Mouse (Mus musculus): Measurements from ENCODE around the gene Cfap100.

Cfap100 gene

GRCm38 (mm10) chr6:90428380-90428974, at the start of gene Cfap100:
Cfap100 (minus strand) TSS chr6:90428797.
- peak; percentile 13 to 49 for DNase-seq (ENCODE audit: low spot score in 2 of 2)

GRCm38 (mm10) chr6:90476941-90477518, 48.4 kb upstream of the Cfap100 start:
- no peak for DNase-seq (ENCODE audit: low spot score in 2 of 2)

DNA sequence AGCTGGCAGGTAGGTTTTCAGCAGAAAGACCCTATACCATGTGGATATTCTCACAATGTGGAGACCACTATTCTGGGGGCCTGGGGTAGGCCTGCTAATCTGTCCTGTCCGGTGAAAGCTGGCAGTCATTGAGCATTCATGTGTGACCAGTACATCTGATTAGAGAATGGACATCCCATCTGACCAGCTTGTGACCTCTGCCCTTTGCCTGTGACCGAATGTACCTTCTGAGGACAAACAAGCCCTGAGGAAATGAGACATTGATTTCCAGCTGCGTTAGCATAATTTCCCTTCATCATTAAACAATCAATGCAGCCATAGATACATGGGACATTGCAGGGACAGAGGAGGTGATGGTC, 47.2 kb upstream of the Cfap100 start:
- DNase-seq (ENCODE audit: low spot score in 2 of 2): no peak

DNA sequence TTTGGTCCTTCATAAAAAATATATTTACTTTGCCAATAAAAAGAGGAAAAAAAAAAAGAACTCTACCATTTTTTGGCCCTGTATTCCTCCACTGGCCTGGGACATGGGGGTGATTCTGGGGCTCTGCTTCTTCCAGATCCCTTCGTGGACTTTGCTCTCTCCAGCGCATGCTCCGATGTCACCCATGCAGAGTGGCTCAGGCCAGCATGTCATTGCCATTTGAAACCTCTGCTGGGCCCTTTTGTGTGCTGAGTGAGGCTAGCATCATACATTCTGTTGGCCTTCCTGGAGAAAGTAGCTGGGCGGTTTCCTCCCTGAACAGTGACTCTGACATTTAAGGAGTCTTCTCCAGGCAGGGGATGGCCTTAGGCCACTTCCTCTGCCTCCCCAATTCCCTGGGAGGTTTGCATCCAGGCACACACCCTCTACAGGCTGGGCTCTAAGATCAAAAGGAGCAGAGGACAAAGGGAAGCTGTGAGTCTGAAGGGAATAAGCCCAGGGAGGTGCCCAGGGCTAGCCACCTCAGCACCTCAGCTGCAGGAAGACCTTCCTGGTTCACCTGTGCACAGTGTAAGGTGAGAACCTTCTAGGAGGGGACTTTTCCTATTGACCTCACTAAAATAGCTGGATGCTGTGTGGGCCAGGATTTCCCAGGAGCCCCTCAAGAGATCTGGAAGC, 46.7 kb upstream of the Cfap100 start:
- DNase-seq (ENCODE audit: low spot score in 2 of 2): no peak

DNA sequence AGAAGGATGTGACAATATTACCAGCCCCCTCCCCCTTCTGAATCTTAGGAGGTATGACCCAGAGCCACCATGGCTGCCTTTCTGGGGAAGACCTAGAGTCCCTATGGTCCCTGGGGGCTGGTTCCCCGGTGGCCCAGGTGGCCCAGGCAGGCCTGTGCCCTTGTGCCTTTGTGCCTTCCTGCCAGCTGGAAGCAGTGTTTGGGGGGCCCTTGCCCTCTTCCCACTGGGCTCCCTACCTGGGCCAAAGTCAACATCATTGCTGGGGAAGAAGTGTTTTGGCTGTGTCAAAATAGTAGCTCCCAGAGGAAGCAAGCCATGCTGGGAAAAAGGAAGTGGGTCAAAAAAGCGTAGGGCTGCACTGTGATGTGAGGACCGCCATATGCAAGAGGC, 45.8 kb upstream of the Cfap100 start:
- no peak for DNase-seq (ENCODE audit: low spot score in 2 of 2)

GRCm38 (mm10) chr6:90473630-90474360, 45.2 kb upstream of the Cfap100 start:
- DNase-seq (ENCODE audit: low spot score in 2 of 2): no peak

DNA sequence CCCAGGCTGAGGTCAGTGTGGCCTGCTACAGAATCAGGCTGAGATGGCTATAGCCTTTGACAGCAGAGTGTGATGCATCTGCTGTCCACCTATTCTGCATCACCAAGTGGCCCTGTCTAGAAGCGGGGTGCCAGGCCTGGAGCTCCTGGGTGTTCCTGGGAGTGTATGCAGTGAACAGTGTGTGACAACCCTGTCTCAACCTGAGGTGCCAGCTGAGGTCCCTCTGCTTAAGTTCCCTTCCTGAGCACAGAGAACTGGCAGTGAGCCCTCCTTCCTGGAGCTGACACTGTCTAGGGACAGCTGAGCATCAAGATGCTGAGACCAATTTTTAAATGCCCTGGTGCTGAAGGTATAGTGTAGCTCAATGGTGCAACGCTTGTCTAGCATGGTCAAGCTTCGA, 44.1 kb upstream of the Cfap100 start:
- no peak for DNase-seq (ENCODE audit: low spot score in 2 of 2)

GRCm38 (mm10) chr6:90472079-90472478, 43.5 kb upstream of the Cfap100 start:
- DNase-seq (ENCODE audit: low spot score in 2 of 2): no peak

DNA sequence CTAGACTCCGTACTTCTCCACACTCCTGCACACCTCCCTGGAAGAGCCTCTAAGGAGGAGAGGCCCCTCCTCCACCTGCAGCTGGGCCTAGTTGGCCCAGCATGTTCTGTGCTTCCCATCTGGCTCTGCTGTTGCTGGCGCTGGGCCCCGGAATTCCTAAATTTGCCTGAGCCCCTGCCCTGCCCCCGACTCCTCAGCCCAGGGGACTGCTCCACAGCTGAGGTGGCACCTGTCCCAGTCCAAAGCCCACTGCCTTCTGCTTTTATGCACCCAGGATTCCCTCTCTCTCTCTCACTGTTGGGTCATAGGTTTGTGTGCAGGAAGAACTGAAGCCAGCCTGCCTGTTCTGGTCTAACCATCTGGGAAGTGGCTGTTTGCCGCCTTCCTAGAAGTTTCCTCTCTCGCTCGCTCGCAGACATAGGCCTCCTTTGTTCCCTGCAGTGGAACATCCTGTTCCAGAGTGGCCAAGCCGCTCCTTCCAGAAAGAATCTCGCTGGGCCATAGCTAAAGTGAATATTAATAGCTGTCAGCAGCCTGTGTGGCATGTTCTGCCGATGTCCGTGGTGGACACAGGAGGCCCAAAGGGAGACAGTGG, 42.4 kb upstream of the Cfap100 start:
- DNase-seq (ENCODE audit: low spot score in 2 of 2): no peak

DNA sequence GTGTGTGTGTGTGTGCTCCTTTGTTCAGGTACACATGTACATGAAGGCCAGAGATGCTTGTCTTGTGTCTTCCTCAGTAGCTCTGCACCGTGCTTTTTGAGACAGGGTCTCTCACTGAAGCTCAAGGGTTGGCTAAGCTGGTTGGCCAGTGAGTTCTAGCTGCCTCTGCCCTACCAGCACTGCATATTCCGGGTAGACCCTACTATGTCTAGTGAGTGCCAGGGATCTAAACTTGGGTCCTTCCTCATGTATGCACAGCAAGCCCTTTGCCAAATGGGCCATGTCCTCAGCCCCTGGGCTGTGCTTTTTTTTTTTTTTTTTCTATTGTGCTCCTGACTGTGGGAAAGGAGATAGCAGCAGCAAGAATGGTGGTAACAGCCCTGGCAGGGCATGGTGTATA, 41.7 kb upstream of the Cfap100 start:
- DNase-seq (ENCODE audit: low spot score in 2 of 2): no peak

DNA sequence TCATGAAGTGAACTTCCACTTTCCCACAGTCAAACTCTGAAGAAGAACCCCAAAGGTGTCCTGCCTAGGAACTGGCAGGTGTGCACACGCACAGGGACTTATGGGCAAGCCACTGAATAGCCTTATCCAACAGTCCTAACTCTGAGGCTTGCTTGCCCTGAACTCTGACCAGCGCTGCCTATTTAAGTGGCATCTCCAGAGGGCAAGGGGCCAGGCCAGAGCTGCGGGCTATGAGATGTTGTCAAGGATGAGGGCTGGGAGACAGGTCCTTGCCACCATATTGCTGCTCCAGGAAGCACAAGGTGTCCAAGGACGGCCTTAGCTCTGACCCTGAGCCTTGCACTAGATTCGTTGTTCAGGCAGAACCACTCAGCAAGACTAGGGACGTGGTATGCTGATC, 40.4 kb upstream of the Cfap100 start:
- DNase-seq (ENCODE audit: low spot score in 2 of 2): no peak

- no peak for DNase-seq (ENCODE audit: low spot score in 2 of 2)
These were observed 39.6 kb upstream of the Cfap100 start for GRCm38 (mm10) chr6:90468216-90468615.

DNA sequence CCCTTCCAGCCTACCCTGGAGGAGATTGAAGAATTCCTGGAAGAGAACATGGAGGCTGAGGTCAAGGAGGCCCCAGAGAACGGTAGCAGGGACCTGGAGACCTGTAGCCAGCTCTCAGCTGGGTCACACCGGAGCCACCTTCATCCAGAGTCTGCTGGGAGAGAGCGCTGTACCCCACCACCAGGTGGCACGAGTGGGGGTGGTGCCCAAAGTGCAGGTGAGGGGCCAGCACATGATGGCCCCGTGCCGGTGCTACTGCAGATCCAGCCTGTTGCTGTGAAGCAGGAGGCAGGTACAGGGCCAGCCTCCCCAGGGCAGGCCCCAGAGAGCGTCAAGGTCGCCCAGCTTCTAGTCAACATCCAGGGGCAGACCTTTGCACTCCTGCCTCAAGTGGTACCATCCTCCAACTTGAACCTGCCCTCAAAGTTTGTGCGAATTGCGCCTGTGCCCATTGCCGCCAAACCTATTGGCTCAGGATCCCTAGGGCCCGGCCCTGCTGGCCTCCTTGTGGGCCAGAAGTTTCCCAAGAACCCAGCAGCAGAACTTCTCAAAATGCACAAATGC, 38.3 kb upstream of the Cfap100 start:
- no peak for DNase-seq (ENCODE audit: low spot score in 2 of 2)

DNA sequence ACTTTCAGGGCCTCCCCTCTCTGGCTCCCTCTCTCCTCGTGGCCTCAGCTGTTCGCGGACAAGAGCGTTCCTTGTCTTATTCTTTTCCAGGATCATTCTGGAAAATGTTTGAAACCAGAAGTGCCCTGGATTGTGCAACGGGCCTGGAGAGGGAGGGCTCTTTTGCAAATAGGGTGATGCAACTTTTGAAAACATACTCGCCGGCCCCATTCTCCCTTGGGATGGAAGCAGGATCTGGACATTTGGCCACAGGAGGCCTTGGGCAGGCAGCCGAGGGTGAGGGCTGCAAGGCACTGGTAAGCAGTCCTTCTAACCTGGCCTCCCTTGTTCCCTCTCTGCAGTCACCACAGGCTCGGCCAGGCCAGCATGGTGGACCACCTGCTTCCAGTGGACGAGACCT, 37.5 kb upstream of the Cfap100 start:
- no peak for DNase-seq (ENCODE audit: low spot score in 2 of 2)

- DNase-seq (ENCODE audit: low spot score in 2 of 2): no peak
These were observed 36.5 kb upstream of the Cfap100 start for GRCm38 (mm10) chr6:90465028-90465640.

DNA sequence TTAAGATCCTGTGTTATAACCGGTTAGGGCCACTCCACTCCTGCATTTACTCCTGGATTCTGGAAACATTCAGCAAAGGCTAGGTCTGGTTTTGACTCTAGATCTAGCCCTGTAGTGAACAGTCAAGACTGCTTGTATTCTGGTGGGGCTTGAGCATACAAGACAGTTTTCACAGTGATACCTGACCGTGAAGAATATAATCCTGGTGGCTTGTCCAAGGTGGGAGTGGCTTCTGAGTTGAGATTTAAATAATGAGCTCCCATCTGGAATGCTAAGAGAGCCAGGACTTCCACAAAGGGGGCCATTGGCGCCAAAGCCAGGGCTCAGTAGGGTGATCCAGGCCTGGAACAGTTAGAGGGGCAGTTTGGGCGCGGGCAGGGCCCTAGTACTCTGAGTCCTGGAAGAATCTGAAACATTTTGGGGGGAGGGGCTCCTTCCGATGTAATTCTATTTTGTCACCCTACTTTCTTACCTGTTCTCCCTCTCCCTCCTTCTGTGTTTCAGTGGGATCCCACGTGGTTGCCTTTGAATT, 35.4 kb upstream of the Cfap100 start:
- DNase-seq (ENCODE audit: low spot score in 2 of 2): no peak

GRCm38 (mm10) chr6:90463228-90463862, 34.7 kb upstream of the Cfap100 start:
- no peak for DNase-seq (ENCODE audit: low spot score in 2 of 2)

GRCm38 (mm10) chr6:90462841-90463227, 34.2 kb upstream of the Cfap100 start:
- no peak for DNase-seq (ENCODE audit: low spot score in 2 of 2)

- no peak for DNase-seq (ENCODE audit: low spot score in 2 of 2)
These were observed 33.6 kb upstream of the Cfap100 start, which contains the start of gene Klf15 for GRCm38 (mm10) chr6:90462181-90462706. Klf15 (plus strand) TSS chr6:90462576.

- DNase-seq (ENCODE audit: low spot score in 2 of 2): no peak
These were observed 33.2 kb upstream of the Cfap100 start for GRCm38 (mm10) chr6:90461771-90462170.

GRCm38 (mm10) chr6:90461181-90461580, 32.6 kb upstream of the Cfap100 start:
- DNase-seq (ENCODE audit: low spot score in 2 of 2): no peak
